Mouse (Mus musculus) kidney, adult 2 months (tissue): ENCODE measurements around the gene Prdm1.

Experiments
- CTCF ChIP-seq: fragments of 200-500 bp; conservative IDR thresholded peaks from 2 replicates; pipeline ENCODE4 v1.5.1; 2011; ENCODE audit warnings: low read depth, mild to moderate bottlenecking, control low read depth, low read length, moderate library complexity, mixed read lengths; ENCODE audit not compliant: insufficient read depth, insufficient read length
- POLR2A ChIP-seq: fragments of 200-500 bp; IDR thresholded peaks from one replicate; pipeline ENCODE4 v1.6.1; 2011; ENCODE audit warnings: low read depth, low read length, control low read depth

DNA sequence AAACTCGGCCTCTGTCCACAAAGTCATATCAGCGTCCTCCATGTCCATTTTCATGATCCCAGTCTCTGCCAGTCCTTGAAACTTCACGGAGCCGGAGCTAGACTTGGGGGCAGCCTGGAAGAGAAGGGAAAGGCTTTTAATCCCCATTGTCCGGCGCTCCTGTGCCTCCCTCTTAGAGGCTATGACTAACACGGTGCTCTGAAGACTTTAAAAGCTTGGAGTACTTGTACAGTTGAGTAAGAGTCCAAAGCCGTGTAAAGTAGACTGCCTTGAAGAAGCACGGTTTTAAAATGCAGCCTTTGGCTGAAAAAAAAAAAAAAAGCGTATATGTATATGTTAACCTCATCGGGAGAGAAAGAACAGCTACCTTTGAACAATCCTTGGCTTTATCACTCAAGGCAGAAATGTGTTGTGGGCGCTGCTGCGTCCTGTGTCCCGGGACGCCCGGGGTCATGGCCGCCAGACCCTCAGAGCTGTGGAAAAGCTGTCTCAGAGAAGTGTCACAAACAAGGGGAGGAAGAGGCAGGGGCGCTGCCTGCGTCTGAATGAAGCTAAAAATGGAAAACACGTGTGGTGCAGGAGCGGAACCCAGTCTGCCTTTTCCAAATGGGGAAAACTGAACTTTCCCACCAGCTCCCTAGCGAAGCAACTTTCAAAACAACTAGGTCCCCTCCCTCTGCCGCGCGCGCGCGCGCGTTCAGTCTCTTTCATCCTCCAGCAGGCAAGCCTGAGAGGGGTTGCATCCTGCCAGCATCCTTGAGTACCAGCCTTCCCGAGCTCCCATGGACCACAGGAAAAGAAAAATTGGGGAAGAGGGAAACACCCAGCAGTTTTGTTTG is 71.3 kb downstream of the Prdm1 start:
- TF ChIP-seq POLR2A (no peak), CTCF (no peak)
